Mouse (Mus musculus): Measurements from ENCODE around the gene Klhdc10. TPM values are rescaled to one million over a fixed set of nuclear protein-coding genes. Genes with fewer than 3 reads are reported as not detected.
"Not testable (repeated sequence)": the region's sequence is repeated elsewhere in the genome, so short reads cannot be mapped to it uniquely, and the experiment has no call there.

Klhdc10 gene
- 1 to 10 TPM; 2.4 to 3.4 TPM for polyA plus RNA-seq (2017; shearing (Covaris generic))

DNA sequence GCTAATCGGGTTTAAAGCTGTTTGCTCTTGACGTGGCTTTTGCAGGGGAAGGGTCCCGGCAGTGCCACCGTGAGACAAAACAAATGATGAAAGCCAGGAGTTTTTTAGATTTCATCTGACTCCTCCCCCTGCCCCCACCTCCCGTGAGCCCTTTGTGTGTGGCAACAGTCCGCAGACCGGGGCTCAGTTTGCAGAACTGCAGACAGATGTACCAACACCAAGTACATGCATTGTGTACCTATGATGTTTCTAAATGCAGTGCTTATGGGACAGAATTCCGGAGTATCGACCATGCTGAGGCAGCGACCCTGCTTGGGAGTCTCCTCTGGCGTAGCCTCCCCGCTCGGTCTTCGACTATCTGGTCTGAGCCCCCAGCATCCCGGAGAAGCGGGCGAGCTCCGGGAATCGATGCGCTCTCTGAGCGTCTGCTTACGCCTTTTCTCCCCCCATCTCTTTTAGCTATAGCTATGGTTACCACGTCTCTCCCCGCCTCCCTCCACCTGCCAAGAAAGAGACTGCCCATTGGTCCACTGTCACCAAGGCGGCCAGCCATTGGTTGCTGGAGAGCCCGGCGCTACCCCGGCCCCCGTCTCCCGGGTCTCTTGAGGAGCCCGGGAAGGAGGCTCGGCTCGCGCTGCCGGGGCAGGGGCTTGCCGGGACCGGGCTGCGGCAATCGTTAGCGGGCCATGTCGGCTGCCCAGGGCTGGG lies at the start of gene Klhdc10:
Gene Klhdc10, plus strand, starts transcription at position 561 of the 708 bp plus-strand sequence.
- ATAC-seq, result peak; percentile 97

DNA sequence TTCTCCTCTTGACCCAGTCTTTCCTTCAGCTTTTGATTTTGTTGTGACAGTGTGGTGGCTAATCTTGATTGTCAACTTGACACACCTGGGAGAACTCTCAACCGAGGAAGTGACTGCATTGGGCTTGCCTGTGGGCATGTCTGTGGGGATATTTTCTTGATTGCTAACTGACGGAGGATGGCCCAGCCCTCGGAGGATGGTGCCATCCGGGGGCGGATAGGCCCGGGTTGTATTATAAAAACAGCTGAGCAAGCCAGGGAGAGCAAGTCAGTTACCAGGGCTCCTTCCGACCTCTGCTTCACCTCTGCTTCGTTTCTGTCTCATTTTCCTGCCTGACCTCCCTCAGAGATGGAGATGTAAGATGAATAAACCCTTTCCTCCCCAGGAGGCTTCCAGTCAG lies 48.9 kb upstream of the Klhdc10 start:
- ATAC-seq, result peak; percentile 72

DNA sequence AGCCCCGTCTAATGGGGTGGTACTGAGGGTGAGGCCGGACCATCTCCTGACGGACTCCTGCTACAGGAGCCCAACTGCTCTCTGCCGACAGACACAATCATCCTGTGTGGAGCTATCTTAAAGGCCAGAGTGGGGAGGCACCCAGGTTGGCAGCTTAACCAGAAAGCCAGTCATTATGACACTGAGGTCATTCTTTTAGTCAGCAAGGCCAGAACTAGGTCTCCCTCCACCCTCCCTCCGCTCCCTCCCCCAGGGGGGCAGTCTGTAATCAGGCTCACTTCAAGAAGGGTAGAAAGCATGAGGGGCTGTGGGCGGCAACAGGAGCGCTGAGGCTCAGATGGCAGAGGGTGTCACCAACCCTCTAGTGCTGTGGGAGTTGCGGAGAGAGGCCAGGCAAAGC lies 48.0 kb upstream of the Klhdc10 start:
- no peak for ATAC-seq

DNA sequence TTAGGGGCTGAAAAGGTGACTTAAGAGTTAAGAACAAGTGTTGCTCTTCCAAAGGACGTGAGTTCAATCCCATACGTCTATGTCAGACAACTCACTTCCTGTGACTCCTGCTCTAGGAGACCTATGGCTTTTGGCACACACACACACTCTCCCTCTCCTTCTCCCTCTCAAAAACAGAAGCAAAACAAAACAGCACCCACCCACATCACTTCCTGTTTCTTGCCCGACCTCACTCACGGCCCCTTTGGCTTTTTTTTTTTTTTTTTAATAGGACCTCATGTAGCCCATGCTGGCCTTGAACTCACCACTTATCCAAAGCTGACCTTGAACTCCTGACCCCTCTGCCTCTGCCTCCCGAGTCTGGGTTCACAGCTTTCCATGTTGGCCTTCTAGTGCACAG lies 46.9 kb upstream of the Klhdc10 start:
- ATAC-seq, result peak; percentile 22

DNA sequence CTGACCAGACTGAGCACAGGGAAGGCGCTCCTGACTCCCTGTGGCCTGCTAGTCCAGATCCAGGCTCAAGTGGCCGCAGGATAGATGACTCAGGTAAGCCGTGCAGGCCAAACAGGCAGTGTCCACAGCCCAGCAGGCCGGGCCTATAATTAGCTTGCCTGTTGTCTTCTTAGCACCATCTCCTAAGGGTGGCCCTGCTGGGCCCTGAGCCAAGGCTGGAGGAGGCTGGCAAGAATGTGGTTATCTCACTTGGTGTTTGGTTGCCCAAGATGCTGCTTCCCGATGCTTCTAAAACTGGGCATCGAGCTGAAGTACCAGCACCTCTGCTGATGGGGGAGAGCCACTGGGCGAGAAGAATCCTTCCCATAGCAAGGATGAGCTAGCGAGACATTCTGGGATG lies 46.0 kb upstream of the Klhdc10 start:
- no peak for ATAC-seq

DNA sequence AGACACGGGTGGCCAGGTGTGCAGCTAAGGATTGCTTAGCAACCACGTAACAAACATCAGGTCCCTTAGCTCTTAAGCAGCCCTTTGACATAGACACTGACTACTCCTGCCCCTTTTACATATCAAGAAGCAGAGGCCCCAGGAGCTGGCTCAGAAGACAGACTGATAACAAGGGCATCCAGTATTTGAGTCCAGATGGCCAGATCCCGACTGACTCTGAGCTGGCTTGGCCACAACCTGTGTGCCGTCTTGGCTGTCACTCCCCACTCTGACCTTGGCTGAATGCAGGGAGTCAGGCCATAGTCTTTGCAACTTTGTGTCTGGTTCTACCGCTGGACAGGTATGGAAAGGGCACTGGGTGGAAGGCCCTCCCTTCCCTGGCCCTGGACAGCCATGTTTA lies 45.5 kb upstream of the Klhdc10 start:
- ATAC-seq, result no peak

DNA sequence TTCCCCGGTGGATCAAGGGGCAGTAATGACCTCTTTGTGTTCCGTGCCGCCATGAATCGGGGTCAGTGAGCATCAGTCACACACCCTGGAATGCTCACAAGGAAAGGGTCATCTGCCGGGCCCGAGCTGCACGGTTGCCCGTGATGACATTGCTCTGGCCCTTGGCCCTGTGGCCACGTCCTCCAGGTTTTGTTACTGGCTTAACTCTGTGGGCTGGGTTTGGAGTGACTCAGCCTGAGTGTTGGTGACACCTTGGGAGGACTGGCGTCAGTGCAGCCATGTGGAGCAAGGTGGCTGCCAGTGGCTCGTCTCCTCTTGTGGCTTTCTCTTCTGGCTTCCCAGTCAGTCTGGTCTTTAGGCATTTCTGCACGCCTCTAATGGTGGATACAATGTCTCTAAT lies 45.0 kb upstream of the Klhdc10 start:
- no peak for ATAC-seq

DNA sequence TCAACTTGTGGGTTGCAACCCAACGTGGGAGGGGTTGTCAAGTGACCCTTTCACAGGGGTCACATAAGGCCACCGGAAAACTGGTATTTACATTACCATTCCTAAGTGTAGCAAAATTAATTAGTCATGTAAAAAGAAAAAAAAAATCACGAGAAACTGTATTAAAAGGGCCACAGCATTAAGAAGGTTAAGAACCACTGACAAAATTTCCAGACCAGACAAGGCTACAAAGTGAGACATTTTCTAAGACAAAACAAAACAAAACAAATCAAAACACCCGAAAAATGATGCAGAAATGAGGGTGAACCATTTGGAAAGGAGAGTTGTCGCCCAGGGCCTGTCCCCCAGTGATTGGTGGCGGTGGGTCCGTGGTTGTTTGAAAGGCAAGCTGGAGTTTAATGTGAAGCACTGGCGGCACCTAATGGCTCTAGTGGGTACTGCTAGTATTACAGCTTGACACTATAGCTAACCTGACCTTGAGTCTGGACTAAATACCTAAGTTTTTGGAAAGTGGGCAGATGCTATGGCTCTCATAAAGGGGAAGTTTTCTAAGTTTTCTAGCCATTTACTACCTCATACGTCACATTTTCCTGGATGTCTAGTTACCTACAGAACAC lies 44.0 kb upstream of the Klhdc10 start:
- ATAC-seq, result peak; percentile 84

DNA sequence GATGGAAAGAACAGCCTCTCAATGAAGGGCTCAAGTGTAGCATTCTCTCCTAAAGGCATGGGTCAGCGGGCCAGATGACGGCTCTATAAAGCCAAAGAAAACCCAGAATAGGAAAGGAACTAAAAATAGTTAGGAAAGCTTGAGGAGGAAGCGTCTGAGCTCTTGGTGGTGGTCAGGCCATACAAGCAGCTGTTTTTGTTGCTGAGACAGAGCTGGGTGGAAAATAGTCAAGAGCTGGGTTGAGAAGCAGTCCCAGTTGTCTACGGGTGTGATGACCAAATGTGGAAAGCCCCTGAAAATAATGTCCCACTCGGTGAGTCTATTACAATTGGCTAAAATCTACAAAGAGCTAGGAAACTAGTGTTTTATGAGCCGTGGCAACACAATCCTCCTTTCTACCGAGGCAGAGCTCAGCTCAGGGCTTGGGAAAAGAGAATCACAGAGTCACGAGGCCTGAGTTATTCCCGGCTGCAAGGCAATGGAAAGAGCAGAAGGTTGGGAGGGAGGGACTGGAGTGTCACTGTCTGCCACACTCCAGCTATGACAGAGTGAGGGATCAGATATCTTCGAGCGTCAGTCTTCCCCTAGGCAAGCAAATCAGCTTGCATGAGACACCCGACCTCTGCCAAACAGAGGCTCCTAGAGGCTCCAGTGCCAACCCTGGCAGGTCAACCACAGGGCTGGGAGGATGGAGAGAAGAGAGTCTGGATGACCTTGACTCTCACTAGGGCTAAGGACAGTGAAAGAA lies 41.7 kb upstream of the Klhdc10 start:
- no peak for ATAC-seq

DNA sequence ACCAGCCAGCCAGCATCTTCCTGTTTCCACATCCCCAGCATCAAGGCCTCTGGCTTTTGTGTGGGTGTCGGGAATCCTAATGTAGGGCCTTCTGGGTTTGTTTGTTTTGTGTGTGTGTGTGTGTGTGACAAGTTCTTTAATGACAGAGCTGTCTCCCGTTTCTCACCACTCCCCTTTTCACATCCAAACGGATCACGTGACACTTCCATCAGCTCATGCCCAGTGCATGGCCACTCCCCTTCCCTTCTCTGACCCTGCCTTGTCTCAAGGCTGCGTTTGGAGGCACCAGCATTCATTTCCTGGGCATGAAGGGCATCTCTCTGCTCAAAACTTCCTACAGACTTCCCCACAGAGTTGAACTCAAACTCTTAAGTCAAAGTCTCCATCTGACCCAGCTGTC lies 37.9 kb upstream of the Klhdc10 start:
- no peak for ATAC-seq

DNA sequence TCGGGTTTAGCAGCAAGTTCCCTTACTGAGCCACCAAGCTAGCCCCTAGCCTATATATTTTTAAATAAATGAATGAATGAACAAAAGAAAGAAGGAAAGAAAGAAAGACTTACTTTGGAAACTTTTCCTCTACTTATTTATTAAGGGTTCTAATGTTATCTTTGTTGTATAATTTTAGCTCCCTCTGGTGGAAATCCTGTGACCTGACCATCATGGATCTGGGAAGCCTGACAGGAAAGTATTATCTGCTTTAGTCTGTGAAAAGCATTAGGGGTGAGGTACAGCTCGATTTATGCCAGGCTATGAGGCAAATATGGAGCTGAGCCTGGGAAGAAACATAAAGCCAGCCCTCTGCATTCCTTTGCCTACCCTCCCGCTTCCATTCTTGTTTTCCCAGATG lies 32.4 kb upstream of the Klhdc10 start:
- ATAC-seq, result no peak

DNA sequence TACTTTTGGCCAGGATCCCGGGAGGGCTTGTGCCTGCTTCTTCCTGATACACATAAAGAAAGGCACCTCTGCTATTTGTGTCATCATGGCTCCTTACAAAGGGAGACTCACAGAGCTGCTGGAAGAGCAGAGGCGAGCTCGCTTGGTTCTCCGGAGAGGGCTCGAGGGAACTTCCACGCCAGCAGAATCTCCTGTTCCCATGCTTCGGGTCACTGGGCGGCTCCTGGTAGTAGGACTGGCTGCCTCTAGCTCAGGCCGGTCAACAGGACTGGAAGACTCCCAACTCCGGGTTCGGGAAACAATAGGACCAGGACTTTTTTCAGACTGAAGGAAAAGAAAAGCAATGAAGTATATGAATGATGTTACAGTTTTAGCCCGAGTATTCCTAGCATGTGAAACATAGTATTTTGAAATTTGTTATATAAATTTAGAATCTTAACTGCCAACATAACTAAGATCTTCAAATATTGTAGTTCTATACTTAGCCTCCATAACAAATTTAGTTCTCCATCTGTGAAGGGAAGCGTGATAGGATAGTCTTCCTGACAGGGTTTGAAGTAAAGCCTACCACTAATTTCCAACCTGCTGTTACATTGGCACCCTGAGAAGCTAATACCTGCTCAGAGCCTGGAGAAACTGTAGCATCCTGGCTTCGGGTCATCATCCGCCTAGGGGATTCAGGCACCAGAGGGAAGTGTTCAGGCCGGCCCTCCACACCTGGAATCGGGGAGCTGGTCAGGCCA lies 28.9 kb upstream of the Klhdc10 start:
- ATAC-seq, result no peak

DNA sequence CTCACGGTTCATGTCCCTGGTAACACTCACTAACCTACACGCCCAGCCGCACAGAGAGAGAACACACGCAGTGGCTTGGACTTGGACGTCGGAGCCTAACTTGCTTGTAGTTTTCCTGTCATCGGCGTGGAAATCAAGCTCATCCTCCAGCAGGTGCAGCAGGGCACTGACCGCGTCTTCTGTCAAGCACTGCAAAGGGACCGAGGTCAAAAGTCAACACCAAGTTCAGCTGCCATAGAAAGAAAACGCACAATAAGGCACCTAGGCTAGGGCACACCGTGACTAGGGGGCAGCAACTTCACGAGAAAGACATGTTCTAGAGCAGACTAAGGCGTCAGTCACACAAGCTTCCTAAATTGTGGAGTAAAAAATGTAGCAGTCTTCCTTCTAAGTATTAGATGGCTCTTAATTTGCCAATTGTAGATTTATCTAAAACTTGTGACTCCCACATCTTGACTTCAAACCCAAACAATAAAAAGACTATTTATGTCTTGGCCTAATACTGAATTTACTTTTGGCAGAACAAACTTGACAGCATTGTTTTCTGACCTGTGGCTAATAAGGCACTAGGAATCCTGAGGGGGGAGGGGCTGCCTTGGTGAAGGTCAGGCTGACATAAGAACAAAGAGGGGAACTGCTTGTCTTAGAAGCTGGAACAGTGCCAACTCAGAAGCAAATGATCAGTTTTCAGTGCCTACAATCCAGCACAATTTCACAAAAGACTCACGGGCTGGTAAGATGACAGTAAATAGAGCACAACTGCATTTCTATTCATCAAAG lies 26.7 kb upstream of the Klhdc10 start:
- no peak for ATAC-seq

DNA sequence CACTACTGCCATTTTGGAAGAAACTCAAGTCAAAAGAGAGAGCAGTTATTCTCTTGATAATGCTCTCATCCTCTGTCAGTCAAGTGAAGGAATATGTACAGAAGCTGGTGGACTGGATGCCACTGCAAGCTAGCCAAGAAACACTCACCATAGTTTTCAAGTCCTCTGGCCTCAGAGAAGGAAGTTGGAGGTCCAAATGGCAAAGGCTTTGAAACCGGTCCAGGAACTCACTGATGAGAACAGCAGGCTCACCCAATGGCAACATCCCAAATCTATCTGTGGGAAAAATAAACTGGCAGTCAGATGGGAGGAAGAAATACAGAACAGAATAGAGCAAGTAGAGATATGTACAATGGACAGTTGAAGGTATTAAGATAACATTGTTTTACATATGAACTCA lies 25.9 kb upstream of the Klhdc10 start:
- no peak for ATAC-seq

DNA sequence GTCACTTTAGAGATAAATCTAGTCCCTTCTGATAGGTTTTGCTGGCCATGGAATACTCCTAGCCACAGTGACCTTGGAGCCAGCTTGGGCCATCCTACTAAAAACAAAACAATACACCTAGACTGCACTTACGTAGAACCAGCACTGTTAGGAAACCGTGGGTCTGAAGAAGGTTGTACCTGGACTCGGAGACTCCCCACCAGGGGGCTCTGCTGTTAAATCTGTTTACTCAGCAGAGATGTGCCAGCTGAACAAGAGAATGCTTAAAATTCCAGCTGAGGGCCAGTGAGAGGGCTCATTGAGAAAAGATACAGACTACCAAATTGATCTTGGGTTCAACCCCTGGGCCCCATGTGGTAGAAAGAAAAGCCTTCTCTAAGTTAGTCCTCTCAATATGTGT lies 20.6 kb upstream of the Klhdc10 start:
- no peak for ATAC-seq

DNA sequence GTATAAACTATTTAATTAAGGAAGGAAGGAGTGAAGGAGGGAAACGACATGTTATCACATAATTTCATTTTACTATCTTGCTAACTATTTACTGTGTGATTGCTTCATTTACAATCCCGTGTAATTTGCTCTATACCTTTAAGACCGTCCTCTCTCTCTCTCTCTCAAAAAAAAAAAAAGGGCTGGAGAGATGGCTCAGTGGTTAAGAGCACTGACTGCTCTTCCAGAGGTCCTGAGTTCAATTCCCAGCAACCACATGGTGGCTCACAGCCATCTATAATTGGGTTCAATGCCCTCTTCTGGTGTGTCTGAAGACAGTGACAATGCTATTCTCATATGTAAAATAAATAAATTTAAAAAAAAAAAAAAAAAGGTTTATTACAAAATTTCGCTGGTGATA lies 11.4 kb upstream of the Klhdc10 start:
- not testable (repeated sequence) for ATAC-seq

DNA sequence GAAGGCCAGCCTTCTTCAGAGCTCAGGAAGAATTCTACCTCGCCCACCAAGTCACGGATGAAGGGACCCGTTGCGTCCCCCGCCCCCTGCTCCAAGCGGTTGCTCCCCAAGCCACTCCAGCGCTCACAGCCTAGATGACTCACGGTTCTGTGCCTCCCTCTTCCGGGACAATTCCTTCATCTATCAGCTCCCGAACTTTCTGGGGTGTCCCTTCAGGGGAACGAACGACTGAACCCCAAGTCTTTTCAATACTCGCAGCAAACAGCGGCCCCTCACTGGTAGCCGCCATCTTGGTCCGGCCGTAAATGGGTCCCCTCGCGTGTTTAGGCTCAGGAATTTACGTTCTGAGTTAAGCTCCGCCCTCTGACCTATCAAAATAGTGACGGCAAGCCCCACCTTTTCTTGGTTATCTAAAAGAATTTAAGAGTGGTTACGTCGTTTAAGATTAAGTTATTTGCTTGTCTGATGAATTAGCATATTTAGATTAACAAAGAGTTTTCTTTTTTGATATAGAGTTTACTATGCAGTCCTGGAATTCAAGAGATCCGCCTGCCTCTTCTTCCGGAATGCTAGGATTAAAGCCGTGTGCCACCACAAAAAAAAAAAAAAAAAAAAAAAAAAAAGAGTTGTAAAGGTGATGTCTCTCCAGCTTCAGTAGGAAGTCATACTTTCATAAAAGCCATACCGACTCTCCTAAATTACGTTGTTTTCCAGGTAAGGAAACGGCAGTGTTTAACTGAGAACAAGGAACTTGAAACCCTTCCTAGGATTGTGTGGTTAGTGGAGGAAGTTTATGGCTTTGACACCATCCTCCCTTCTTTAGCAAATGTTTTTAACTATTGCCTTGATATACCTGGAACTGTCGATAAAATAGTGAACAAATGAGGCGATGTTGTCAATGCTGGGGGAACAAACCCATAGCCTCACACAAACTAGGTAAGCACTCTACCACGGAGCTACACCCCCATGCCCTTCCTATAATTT lies 10.7 kb upstream of the Klhdc10 start, which contains the start of gene Zc3hc1:
Gene Zc3hc1, minus strand, starts transcription at position 315 of the 984 bp plus-strand sequence.
- peak; percentile 99 for ATAC-seq

DNA sequence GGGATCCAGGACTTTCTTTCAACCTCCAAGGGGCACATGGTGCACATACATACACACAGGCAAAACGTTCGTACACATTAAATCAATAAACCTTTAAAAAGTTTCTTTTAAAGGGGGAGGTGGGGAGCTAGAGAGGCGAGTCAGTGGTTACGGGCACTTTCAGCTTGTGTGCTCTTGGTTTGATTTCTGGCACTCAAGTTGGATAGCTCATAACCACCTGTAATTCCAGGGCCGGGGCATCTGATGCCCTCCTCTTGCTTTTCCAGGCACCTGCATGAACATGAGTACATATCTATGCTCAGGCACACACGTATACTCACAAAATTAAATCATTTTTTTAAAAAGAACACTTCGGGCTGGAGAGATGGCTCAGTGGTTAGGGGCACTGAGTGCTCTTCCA lies 9.7 kb upstream of the Klhdc10 start:
- ATAC-seq, result no peak

DNA sequence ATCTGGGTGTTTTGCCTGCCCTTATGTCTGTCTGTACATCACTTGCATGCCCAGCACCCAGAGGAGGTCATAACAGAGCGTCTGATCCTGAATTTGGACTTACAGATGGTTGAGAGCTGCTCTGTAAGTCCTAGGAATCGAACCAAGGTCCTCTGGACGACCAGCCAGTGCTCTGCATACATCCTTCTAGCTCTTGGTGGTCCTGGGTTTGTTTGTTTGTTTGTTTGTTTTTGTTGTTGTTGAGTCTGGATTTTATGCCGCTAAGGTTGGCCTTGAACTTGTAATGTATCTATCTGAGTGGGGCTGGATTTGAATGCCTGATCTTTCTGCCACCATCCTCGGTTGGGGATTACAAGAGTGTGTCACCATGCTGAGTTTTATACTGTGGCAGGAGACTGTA lies 1.5 kb upstream of the Klhdc10 start:
- no peak for ATAC-seq

DNA sequence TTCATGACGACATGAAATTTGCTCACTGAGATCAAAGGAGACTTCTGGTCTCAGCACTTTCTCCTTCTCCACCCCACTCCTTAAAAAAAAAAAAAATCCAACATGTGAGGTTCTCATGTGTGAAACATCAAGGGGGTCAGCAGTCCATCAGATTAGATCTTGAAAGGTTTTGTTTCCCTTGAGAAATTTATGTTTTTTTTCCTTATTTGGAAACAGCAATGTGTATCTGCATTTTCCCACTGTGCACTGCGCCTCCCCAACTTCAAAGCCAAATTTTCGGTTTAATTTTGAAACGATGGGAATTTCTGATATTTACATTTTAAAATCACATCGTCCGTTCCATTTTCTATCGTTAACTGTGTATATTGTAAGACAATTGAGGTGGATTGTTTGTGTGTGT lies 952 bp upstream of the Klhdc10 start:
- no peak for ATAC-seq

DNA sequence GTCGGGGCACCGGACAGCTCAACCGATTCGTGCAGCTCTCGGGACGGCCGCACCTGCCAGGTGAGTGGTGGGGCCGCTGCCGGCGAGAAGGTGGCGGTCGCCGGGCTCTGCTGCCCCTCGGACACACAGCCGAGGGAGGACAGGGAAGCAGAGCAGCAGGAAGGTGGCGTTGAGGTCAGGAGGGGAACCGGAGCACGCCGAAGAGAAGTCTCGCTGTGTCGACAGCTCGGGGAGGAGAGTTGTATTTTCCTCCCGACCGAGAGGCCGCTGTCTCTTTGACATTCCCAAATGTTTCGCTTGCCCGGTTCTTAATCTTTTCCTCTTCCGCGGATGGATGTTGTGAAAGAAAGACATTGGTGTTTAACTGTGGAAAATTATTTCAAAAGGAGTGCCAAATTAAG lies 423 bp downstream of the Klhdc10 start:
- ATAC-seq, result no peak
